Comparison of ENCODE assay signal across 8 mouse cellular contexts in the genomic region with DNA sequence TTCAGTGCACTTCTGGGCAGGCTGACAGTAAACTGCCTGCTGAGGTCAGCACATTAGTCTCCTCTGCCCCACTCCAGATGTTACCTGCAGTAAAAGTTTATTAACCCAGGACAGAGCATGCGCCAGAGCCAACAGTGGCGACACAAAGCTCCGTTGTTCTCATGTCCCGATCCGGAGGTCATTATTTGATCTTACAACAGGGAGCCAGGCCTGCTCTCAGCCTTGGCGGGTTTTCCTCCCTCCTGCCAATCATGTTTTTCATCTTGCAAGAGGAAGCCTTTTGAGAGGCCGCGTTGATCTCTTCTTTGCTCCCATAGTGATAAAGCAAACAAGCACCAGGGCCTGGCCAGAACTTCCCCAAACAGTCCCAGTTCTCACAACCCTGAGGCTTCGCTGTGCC.
DNase-seq lines count a peak whose midpoint lies in the region; ATAC-seq lines count a peak whose summit lies in the region.

No protein-coding gene starts in this region.

- no peaks in the 10 kb centered on the region for H3K27me3 ChIP-seq in forebrain, embryonic 13.5 days
- H3K27me3 ChIP-seq in forebrain, embryonic 10.5 days (ENCODE audit: poor library complexity, severe bottlenecking) = no peaks in the 10 kb centered on the region
- H3K27me3 ChIP-seq in kidney, embryonic 14.5 days (ENCODE audit: control insufficient read depth, insufficient read depth, low read length) = no peaks in the 10 kb centered on the region

- H3K36me3 ChIP-seq in forebrain, embryonic 13.5 days (ENCODE audit: poor library complexity, severe bottlenecking) = no peaks in the 10 kb centered on the region
- no peaks in the 10 kb centered on the region for H3K36me3 ChIP-seq in forebrain, embryonic 10.5 days (replicated peaks)
- H3K36me3 ChIP-seq in kidney, embryonic 14.5 days (ENCODE audit: control insufficient read depth, insufficient read depth, low read length) = no peaks in the 10 kb centered on the region

- H3K4me1 ChIP-seq in forebrain, embryonic 13.5 days = peaks cover 13% of the 10 kb centered on the region
- H3K4me1 ChIP-seq in forebrain, embryonic 10.5 days = peaks cover 21% of the 10 kb centered on the region
- no peaks in the 10 kb centered on the region for H3K4me1 ChIP-seq in kidney, embryonic 14.5 days (ENCODE audit: control insufficient read depth, insufficient read depth, low read length)

- H3K4me3 ChIP-seq in forebrain, embryonic 13.5 days = no peak overlapping the region
- no peak overlapping the region for H3K4me3 ChIP-seq in forebrain, embryonic 10.5 days
- no peak overlapping the region for H3K4me3 ChIP-seq in kidney, embryonic 14.5 days (ENCODE audit: low read length)

- no peak for DNase-seq in forebrain, embryonic 10.5 days (ENCODE audit: extremely low spot score, low spot score)
- DNase-seq in retina, postnatal 1 day = peak; percentile 20
- no peak for DNase-seq in retina, embryonic 14.5 days (ENCODE audit: low spot score)
- DNase-seq in lung, postnatal 4 days = peak; percentile 17 to 29
- DNase-seq in urinary bladder, postnatal 36 days (ENCODE audit: low spot score in 2 of 2) = no peak

- 44% methylated on average over 9 of the region's 9 CpGs for WGBS in forebrain, embryonic 13.5 days
- 73% methylated on average over 9 of the region's 9 CpGs for WGBS in forebrain, embryonic 10.5 days
- WGBS in kidney, embryonic 14.5 days = 41% methylated on average over 9 of the region's 9 CpGs

- no peaks in the 10 kb centered on the region for H3K9me3 ChIP-seq in forebrain, embryonic 13.5 days (replicated peaks)
- H3K9me3 ChIP-seq in forebrain, embryonic 10.5 days = no peaks in the 10 kb centered on the region
- H3K9me3 ChIP-seq in kidney, embryonic 14.5 days (ENCODE audit: control insufficient read depth, low read length) = no peaks in the 10 kb centered on the region

- H3K4me2 ChIP-seq in forebrain, embryonic 13.5 days = no peak overlapping the region
- no peak overlapping the region for H3K4me2 ChIP-seq in kidney, embryonic 14.5 days (replicated peaks; ENCODE audit: low read depth, low read length)

- H3K9ac ChIP-seq in forebrain, embryonic 13.5 days = no peak overlapping the region
- no peak overlapping the region for H3K9ac ChIP-seq in kidney, embryonic 14.5 days (ENCODE audit: low read depth, low read length)

- no peak overlapping the region for H3K27ac ChIP-seq in forebrain, embryonic 13.5 days
- H3K27ac ChIP-seq in forebrain, embryonic 10.5 days = no peak overlapping the region; the same call in 1 of the 2 replicates
- H3K27ac ChIP-seq in kidney, embryonic 14.5 days (ENCODE audit: low read depth, low read length) = no peak overlapping the region

- peak; percentile 51; the same call in 1 of the 2 replicates for ATAC-seq in forebrain, embryonic 13.5 days
- ATAC-seq in hematopoietic stem cell, adult 5-6 weeks (replicated peaks in 1 of 2; ENCODE audit: insufficient read depth in 1 of 2, low FRiP score in 2 of 2, low TSS enrichment in 1 of 2, low read depth in 1 of 2, poor library complexity in 2 of 2, severe bottlenecking in 2 of 2) = peak; percentile 65 to 93
- ATAC-seq in kidney, embryonic 14.5 days (ENCODE audit: low FRiP score, low TSS enrichment) = no peak

Comparison
In these comparisons a context has a peak if more than half of its experiments do, and no peak if none do; other contexts are left out.
1. DNase-seq: peak in retina, postnatal 1 day (single experiment) and lung, postnatal 4 days (2 of 2); none in forebrain, embryonic 10.5 days (single experiment), retina, embryonic 14.5 days (single experiment) and urinary bladder, postnatal 36 days (0 of 2).